Mouse (Mus musculus) erythroblast, embryonic 14.5 days (primary cell): ENCODE results near the gene Mettl1.

Source experiments
- GATA1 ChIP-seq: IDR thresholded peaks from 2 replicates; pipeline ENCODE4 v1.6.1; 2012; ENCODE audit warnings: low read length, inconsistent platforms, mixed read lengths
- TAL1 ChIP-seq: IDR thresholded peaks from 3 replicates; pipeline ENCODE4 v1.6.1; 2012; ENCODE audit warnings: low read length, inconsistent platforms, mixed read lengths

DNA sequence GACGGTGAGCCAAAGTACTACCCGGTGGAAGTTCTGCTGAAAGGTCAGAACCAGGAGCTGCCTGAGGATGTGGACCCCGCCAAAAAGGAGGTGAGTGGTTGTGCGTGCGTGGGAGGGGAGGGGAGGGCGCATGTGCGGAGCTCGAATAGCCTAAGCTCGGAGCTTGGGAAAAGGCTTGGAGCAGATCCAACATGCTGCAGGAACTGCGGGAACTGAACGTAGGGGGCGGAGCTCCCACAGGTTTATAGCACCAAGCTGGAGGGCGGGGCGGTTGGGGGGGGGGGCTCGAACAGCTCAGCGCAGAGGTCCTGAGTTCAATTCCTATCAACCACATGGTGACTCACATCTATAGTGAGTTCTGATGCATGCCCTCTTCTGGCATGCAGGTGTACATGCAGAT lies 22.8 kb upstream of the Mettl1 start:
- no peak for TF ChIP-seq TAL1
- no peak for TF ChIP-seq GATA1
